Mouse (Mus musculus): ENCODE data around the gene Gm20388. TPM values are rescaled to one million over a fixed set of nuclear protein-coding genes. Genes with fewer than 3 reads are reported as not detected.

The Gm20388 gene
- total RNA-seq, 1 experiment = 27.0 TPM

GRCm38 (mm10) chr8:122735542-122736473, 2825.2 kb downstream of the Gm20388 start:
- H3K9ac ChIP-seq (ENCODE audit: insufficient read depth, low read depth, low read length, poor library complexity, severe bottlenecking) = no peak overlapping the region
- no peak for TF ChIP-seq ZC3H11A (IDR thresholded peaks at IDR 0.05; ENCODE audit: borderline replicate concordance, low read depth, low read length)
- TF ChIP-seq MAFK (IDR thresholded peaks at IDR 0.05; ENCODE audit: insufficient read depth, low read depth, low read length) = no peak
- TF ChIP-seq CHD2 (IDR thresholded peaks at IDR 0.05; ENCODE audit: low read depth, low read length) = no peak
- no peak for TF ChIP-seq ZNF384 (IDR thresholded peaks at IDR 0.05; ENCODE audit: low read depth, low read length)
- TF ChIP-seq HCFC1 (IDR thresholded peaks at IDR 0.05; ENCODE audit: borderline replicate concordance, insufficient read depth, low read length) = no peak
- no peak overlapping the region for H3K4me3 ChIP-seq (ENCODE audit: insufficient read depth in 1 of 2, low read depth in 1 of 2, low read length in 2 of 2, poor library complexity in 1 of 2, severe bottlenecking in 1 of 2)
- no peak for DNase-seq (ENCODE audit: low read depth, low spot score)
- H3K27ac ChIP-seq (ENCODE audit: insufficient read depth, low read depth, low read length, poor library complexity, severe bottlenecking) = no peak overlapping the region
- H3K9me3 ChIP-seq (ENCODE audit: control insufficient read depth, insufficient read depth, low read depth, low read length) = no peaks in the 10 kb centered on the region
- no peaks in the 10 kb centered on the region for H3K36me3 ChIP-seq (ENCODE audit: control insufficient read depth, insufficient read depth, low read length, poor library complexity, severe bottlenecking)
- H3K4me1 ChIP-seq (ENCODE audit: control insufficient read depth in 2 of 2, insufficient read depth in 2 of 2, low read length in 2 of 2, poor library complexity in 1 of 2) = peaks cover 0 to 4% of the 10 kb centered on the region in 2 experiments; a peak in 1 of 4 replicates
- in situ Hi-C loops (cut with MboI; ENCODE audit: low sequenced_read_pairs in 2 of 2, unreplicated experiment in 2 of 2) = no loop called here

- in situ Hi-C loops (cut with MboI; ENCODE audit: low sequenced_read_pairs in 2 of 2, unreplicated experiment in 2 of 2) = no loop called here
- no peak for TF ChIP-seq ZC3H11A (IDR thresholded peaks at IDR 0.05; ENCODE audit: borderline replicate concordance, low read depth, low read length)
- H3K4me3 ChIP-seq (ENCODE audit: insufficient read depth in 1 of 2, low read depth in 1 of 2, low read length in 2 of 2, poor library complexity in 1 of 2, severe bottlenecking in 1 of 2) = no peak overlapping the region
- H3K9me3 ChIP-seq (ENCODE audit: control insufficient read depth, insufficient read depth, low read depth, low read length) = no peaks in the 10 kb centered on the region
- no peak for DNase-seq (ENCODE audit: low read depth, low spot score)
- H3K27ac ChIP-seq (ENCODE audit: insufficient read depth, low read depth, low read length, poor library complexity, severe bottlenecking) = no peak overlapping the region
- no peak overlapping the region for H3K9ac ChIP-seq (ENCODE audit: insufficient read depth, low read depth, low read length, poor library complexity, severe bottlenecking)
- H3K4me1 ChIP-seq (ENCODE audit: control insufficient read depth in 2 of 2, insufficient read depth in 2 of 2, low read length in 2 of 2, poor library complexity in 1 of 2) = peaks cover 0 to 4% of the 10 kb centered on the region in 2 experiments; a peak in 1 of 4 replicates
- H3K36me3 ChIP-seq (ENCODE audit: control insufficient read depth, insufficient read depth, low read length, poor library complexity, severe bottlenecking) = no peaks in the 10 kb centered on the region
Measured at GRCm38 (mm10) chr8:122736623-122737022, 2826.0 kb downstream of the Gm20388 start.

- peak; percentile 21 for DNase-seq (ENCODE audit: low read depth, low spot score)
- H3K27ac ChIP-seq (ENCODE audit: insufficient read depth, low read depth, low read length, poor library complexity, severe bottlenecking) = no peak overlapping the region
- TF ChIP-seq ZNF384 (IDR thresholded peaks at IDR 0.05; ENCODE audit: low read depth, low read length) (no peak), ZC3H11A (IDR thresholded peaks at IDR 0.05; ENCODE audit: borderline replicate concordance, low read depth, low read length) (no peak), CHD2 (IDR thresholded peaks at IDR 0.05; ENCODE audit: low read depth, low read length) (no peak), HCFC1 (IDR thresholded peaks at IDR 0.05; ENCODE audit: borderline replicate concordance, insufficient read depth, low read length) (no peak), MAFK (IDR thresholded peaks at IDR 0.05; ENCODE audit: insufficient read depth, low read depth, low read length) (no peak)
- H3K9ac ChIP-seq (ENCODE audit: insufficient read depth, low read depth, low read length, poor library complexity, severe bottlenecking) = no peak overlapping the region
- peaks cover 0 to 4% of the 10 kb centered on the region in 2 experiments; a peak in 1 of 4 replicates for H3K4me1 ChIP-seq (ENCODE audit: control insufficient read depth in 2 of 2, insufficient read depth in 2 of 2, low read length in 2 of 2, poor library complexity in 1 of 2)
- in situ Hi-C loops (cut with MboI; ENCODE audit: low sequenced_read_pairs in 2 of 2, unreplicated experiment in 2 of 2) = no loop called here
- no peak overlapping the region for H3K4me3 ChIP-seq (ENCODE audit: insufficient read depth in 1 of 2, low read depth in 1 of 2, low read length in 2 of 2, poor library complexity in 1 of 2, severe bottlenecking in 1 of 2)
- no peaks in the 10 kb centered on the region for H3K9me3 ChIP-seq (ENCODE audit: control insufficient read depth, insufficient read depth, low read depth, low read length)
- no peaks in the 10 kb centered on the region for H3K36me3 ChIP-seq (ENCODE audit: control insufficient read depth, insufficient read depth, low read length, poor library complexity, severe bottlenecking)
Measured at GRCm38 (mm10) chr8:122737071-122737470, 2826.4 kb downstream of the Gm20388 start.

GRCm38 (mm10) chr8:122737886-122738285, 2827.2 kb downstream of the Gm20388 start:
- no peak for DNase-seq (ENCODE audit: low read depth, low spot score)
- Histone ChIP-seq H3K36me3 (ENCODE audit: control insufficient read depth, insufficient read depth, low read length, poor library complexity, severe bottlenecking) (no peaks in the 10 kb centered on the region), H3K4me3 (ENCODE audit: insufficient read depth in 1 of 2, low read depth in 1 of 2, low read length in 2 of 2, poor library complexity in 1 of 2, severe bottlenecking in 1 of 2) (no peak overlapping the region), H3K9me3 (ENCODE audit: control insufficient read depth, insufficient read depth, low read depth, low read length) (no peaks in the 10 kb centered on the region), H3K9ac (ENCODE audit: insufficient read depth, low read depth, low read length, poor library complexity, severe bottlenecking) (no peak overlapping the region), H3K4me1 (ENCODE audit: control insufficient read depth in 2 of 2, insufficient read depth in 2 of 2, low read length in 2 of 2, poor library complexity in 1 of 2) (peaks cover 0 to 4% of the 10 kb centered on the region in 2 experiments; a peak in 1 of 4 replicates), H3K27ac (ENCODE audit: insufficient read depth, low read depth, low read length, poor library complexity, severe bottlenecking) (no peak overlapping the region)
- in situ Hi-C loops (cut with MboI; ENCODE audit: low sequenced_read_pairs in 2 of 2, unreplicated experiment in 2 of 2) = no loop called here
- no peak for TF ChIP-seq CHD2 (IDR thresholded peaks at IDR 0.05; ENCODE audit: low read depth, low read length)
- no peak for TF ChIP-seq ZNF384 (IDR thresholded peaks at IDR 0.05; ENCODE audit: low read depth, low read length)
- TF ChIP-seq HCFC1 (IDR thresholded peaks at IDR 0.05; ENCODE audit: borderline replicate concordance, insufficient read depth, low read length) = no peak
- no peak for TF ChIP-seq MAFK (IDR thresholded peaks at IDR 0.05; ENCODE audit: insufficient read depth, low read depth, low read length)
- TF ChIP-seq ZC3H11A (IDR thresholded peaks at IDR 0.05; ENCODE audit: borderline replicate concordance, low read depth, low read length) = no peak
